Mouse (Mus musculus) hindbrain, embryonic 15.5 days (tissue): ENCODE data around the gene Cyp3a11. TPM values are rescaled to one million over a fixed set of nuclear protein-coding genes. Genes with fewer than 3 reads are reported as not detected.

Source experiments
- polyA plus RNA-seq: library from polyadenylated mRNA; unstranded; fragments of >200 nt; fragmentation: Nextera tagmentation; extraction: Ambion mirVana; gene quantifications from 2 replicates; pipeline ENCODE4 v1.2.1, GENCODE M21; 2015

The Cyp3a11 gene
- polyA plus RNA-seq, 1 experiment from 2014 or later, result not detected

Other genes with a start within 250 kb of the Cyp3a11 start
- not detected in 2 replicates for gene Cyp3a41a, start 159.8 kb downstream of the Cyp3a11 start, polyA plus RNA-seq
- gene Cyp3a44, start 74.1 kb downstream of the Cyp3a11 start, polyA plus RNA-seq, result not detected in 2 replicates
- gene Cyp3a25, start 129.7 kb upstream of the Cyp3a11 start, polyA plus RNA-seq, result not detected in 2 replicates
- gene Cyp3a59, start 199.3 kb upstream of the Cyp3a11 start, polyA plus RNA-seq, result not detected in 2 replicates